Mouse (Mus musculus) hindbrain, embryonic 15.5 days (tissue): ENCODE data around the gene Troap. TPM values are rescaled to one million over a fixed set of nuclear protein-coding genes. Genes with fewer than 3 reads are reported as not detected.

ENCODE experiments used
- ATAC-seq: fragments of 200-750 bp; cut with Nextera tagmentation; 2 replicates; pipeline ENCODE4 v1.8.0; 2017; ENCODE audit warnings: low read depth, moderate number of reproducible peaks, moderate TSS enrichment; ENCODE audit not compliant: low FRiP score
- H3K27ac ChIP-seq: fragments of 300-500 bp; sonication (generic); replicated peaks from 2 replicates; pipeline ENCODE4 v1.5.1; 2015; ENCODE audit warnings: mild to moderate bottlenecking, inconsistent platforms
- H3K27me3 ChIP-seq: fragments of 300-500 bp; sonication (generic); 2 replicates; pipeline ENCODE4 v1.6.1; 2015; ENCODE audit warnings: control low read depth, inconsistent platforms
- H3K36me3 ChIP-seq: fragments of 300-500 bp; sonication (generic); 2 replicates; pipeline ENCODE4 v1.6.1; 2015; ENCODE audit warnings: control low read depth, inconsistent platforms
- H3K4me1 ChIP-seq: fragments of 300-500 bp; sonication (generic); replicated peaks from 2 replicates; pipeline ENCODE4 v1.6.1; 2015; ENCODE audit warnings: control low read depth, inconsistent platforms
- H3K4me2 ChIP-seq: fragments of 300-500 bp; sonication (generic); 2 replicates; pipeline ENCODE4 v1.6.1; 2015; ENCODE audit warnings: moderate library complexity, mild to moderate bottlenecking, inconsistent platforms
- H3K4me3 ChIP-seq: fragments of 300-500 bp; sonication (generic); 2 replicates; pipeline ENCODE4 v1.5.1; 2015; ENCODE audit warnings: mild to moderate bottlenecking, inconsistent platforms
- H3K9ac ChIP-seq: fragments of 300-500 bp; sonication (generic); 2 replicates; pipeline ENCODE4 v1.6.1; 2015; ENCODE audit warnings: inconsistent platforms
- H3K9me3 ChIP-seq: fragments of 300-500 bp; sonication (generic); 2 replicates; pipeline ENCODE4 v1.6.1; 2016; ENCODE audit warnings: control low read depth, inconsistent platforms
- WGBS: fragments of 180-500 bp; shearing (Covaris S2); methylation state at CpG from one replicate; pipeline ENCODE4 v1.1.7; 2015; 5-methylcytosine and 5-hydroxymethylcytosine counted together
- polyA plus RNA-seq: library from polyadenylated mRNA; unstranded; fragments of >200 nt; fragmentation: Nextera tagmentation; extraction: Ambion mirVana; gene quantifications from 2 replicates; pipeline ENCODE4 v1.2.1, GENCODE M21; 2015

Troap gene
- polyA plus RNA-seq, 1 experiment from 2014 or later: 8.5 TPM

- Histone ChIP-seq H3K4me1 (peaks cover 49% of the 10 kb centered on the region), H3K27ac (peak within 1 kb of the TSS; percentile 23), H3K4me3 (peak within 1 kb of the TSS; percentile 51), H3K4me2 (peak within 1 kb of the TSS; percentile 93), H3K9ac (peak within 1 kb of the TSS; percentile 53), H3K36me3 (no peaks in the 10 kb centered on the region), H3K9me3 (no peaks in the 10 kb centered on the region), H3K27me3 (peaks cover 45% of the 10 kb centered on the region)
- ATAC-seq: no peak
- WGBS: 31% methylated on average over 8 of the region's 8 CpGs
These were observed 18.5 kb downstream of the Troap start, which contains the start of gene Dnajc22 for GRCm38 (mm10) chr15:99092870-99093269. TSS of gene Dnajc22 (plus strand) at chr15:99093170.

GRCm38 (mm10) chr15:99093291-99094258, 19.2 kb downstream of the Troap start:
- H3K27me3 ChIP-seq: peaks cover 45% of the 10 kb centered on the region
- H3K9ac ChIP-seq: peak overlapping the region; percentile 53
- peaks cover 50% of the 10 kb centered on the region for H3K4me1 ChIP-seq
- H3K9me3 ChIP-seq: no peaks in the 10 kb centered on the region
- peak overlapping the region; percentile 93 for H3K4me2 ChIP-seq
- peak overlapping the region; percentile 51 for H3K4me3 ChIP-seq
- H3K27ac ChIP-seq: peak overlapping the region; percentile 23
- H3K36me3 ChIP-seq: no peaks in the 10 kb centered on the region
- WGBS: under 1% methylated on average over 56 of the region's 56 CpGs
- ATAC-seq: peak; percentile 61

- no peak overlapping the region for H3K4me3 ChIP-seq
- no peaks in the 10 kb centered on the region for H3K36me3 ChIP-seq
- no peak overlapping the region for H3K9ac ChIP-seq
- H3K4me1 ChIP-seq: peaks cover 58% of the 10 kb centered on the region
- H3K27ac ChIP-seq: no peak overlapping the region
- H3K9me3 ChIP-seq: no peaks in the 10 kb centered on the region
- no peak overlapping the region; the same call in 1 of the 2 replicates for H3K4me2 ChIP-seq
- H3K27me3 ChIP-seq: peaks cover 44% of the 10 kb centered on the region
- 2% methylated on average over 27 of the region's 27 CpGs for WGBS
- peak; percentile 19; the same call in 1 of the 2 replicates for ATAC-seq
These were observed 20.4 kb downstream of the Troap start for GRCm38 (mm10) chr15:99094631-99095270.

- Histone ChIP-seq H3K4me2 (no peak overlapping the region), H3K4me3 (no peak overlapping the region), H3K36me3 (no peaks in the 10 kb centered on the region), H3K27me3 (peaks cover 45% of the 10 kb centered on the region), H3K27ac (no peak overlapping the region), H3K4me1 (peaks cover 58% of the 10 kb centered on the region), H3K9ac (no peak overlapping the region), H3K9me3 (no peaks in the 10 kb centered on the region)
- ATAC-seq: no peak
- WGBS: 12% methylated on average over 6 of the region's 6 CpGs
These were observed 21.0 kb downstream of the Troap start for GRCm38 (mm10) chr15:99095356-99095755.

- peak overlapping the region; percentile 25; the same call in 1 of the 2 replicates for H3K9ac ChIP-seq
These were observed 21.9 kb downstream of the Troap start for GRCm38 (mm10) chr15:99096061-99096793.

GRCm38 (mm10) chr15:99096831-99097500, 22.6 kb downstream of the Troap start:
- H3K4me3 ChIP-seq: peak overlapping the region; percentile 38
- H3K27ac ChIP-seq: no peak overlapping the region
- no peaks in the 10 kb centered on the region for H3K9me3 ChIP-seq
- H3K9ac ChIP-seq: peak overlapping the region; percentile 25
- H3K4me1 ChIP-seq: peaks cover 54% of the 10 kb centered on the region
- peaks cover 54% of the 10 kb centered on the region for H3K27me3 ChIP-seq
- ATAC-seq: no peak
- H3K4me2 ChIP-seq: peak overlapping the region; percentile 76
- under 1% methylated on average over 50 of the region's 58 CpGs for WGBS
- no peaks in the 10 kb centered on the region for H3K36me3 ChIP-seq

More at GRCm38 (mm10) chr15:99096061-99096793, 21.9 kb downstream of the Troap start:
- Histone ChIP-seq H3K4me3 (peak overlapping the region; percentile 38), H3K4me1 (peaks cover 54% of the 10 kb centered on the region), H3K36me3 (no peaks in the 10 kb centered on the region), H3K4me2 (peak overlapping the region; percentile 76), H3K9me3 (no peaks in the 10 kb centered on the region), H3K27ac (no peak overlapping the region), H3K27me3 (peaks cover 54% of the 10 kb centered on the region)
- 6% methylated on average over 24 of the region's 24 CpGs for WGBS
- ATAC-seq: no peak

- peak overlapping the region; percentile 76 for H3K4me2 ChIP-seq
- peak overlapping the region; percentile 38 for H3K4me3 ChIP-seq
- peaks cover 54% of the 10 kb centered on the region for H3K27me3 ChIP-seq
- ATAC-seq: no peak
- peaks cover 54% of the 10 kb centered on the region for H3K4me1 ChIP-seq
- no peaks in the 10 kb centered on the region for H3K9me3 ChIP-seq
- no peak overlapping the region for H3K27ac ChIP-seq
- 0 out of 2 replicates have a peak overlapping the region, but pooled peaks have one; percentile 1 for H3K9ac ChIP-seq
- no peaks in the 10 kb centered on the region for H3K36me3 ChIP-seq
- under 1% methylated on average over 39 of the region's 39 CpGs for whole genome bisulfite sequencing
These were observed 23.6 kb downstream of the Troap start for GRCm38 (mm10) chr15:99097840-99098492.

GRCm38 (mm10) chr15:99098493-99098861, 24.1 kb downstream of the Troap start:
- H3K36me3 ChIP-seq: no peaks in the 10 kb centered on the region
- H3K27ac ChIP-seq: no peak overlapping the region
- ATAC-seq: no peak
- H3K4me3 ChIP-seq: peak overlapping the region; percentile 38
- H3K9ac ChIP-seq: no peak overlapping the region
- peak overlapping the region; percentile 76 for H3K4me2 ChIP-seq
- H3K9me3 ChIP-seq: no peaks in the 10 kb centered on the region
- WGBS: 3% methylated on average over 9 of the region's 9 CpGs
- peaks cover 54% of the 10 kb centered on the region for H3K27me3 ChIP-seq
- H3K4me1 ChIP-seq: peaks cover 49% of the 10 kb centered on the region

- Histone ChIP-seq H3K9me3 (no peaks in the 10 kb centered on the region), H3K36me3 (no peaks in the 10 kb centered on the region), H3K4me3 (peak overlapping the region; percentile 38), H3K27me3 (peaks cover 54% of the 10 kb centered on the region), H3K27ac (no peak overlapping the region), H3K9ac (no peak overlapping the region), H3K4me1 (peaks cover 44% of the 10 kb centered on the region), H3K4me2 (peak overlapping the region; percentile 76)
- ATAC-seq: 0 out of 2 replicates have a peak, but pooled peaks have one; percentile 43
- under 1% methylated on average over 15 of the region's 15 CpGs for WGBS
These were observed 24.8 kb downstream of the Troap start for GRCm38 (mm10) chr15:99099139-99099556.

- 51% methylated on average over 3 of the region's 3 CpGs for WGBS
- peaks cover 53% of the 10 kb centered on the region for H3K27me3 ChIP-seq
- peaks cover 38% of the 10 kb centered on the region for H3K4me1 ChIP-seq
- H3K9ac ChIP-seq: no peak overlapping the region
- H3K36me3 ChIP-seq: no peaks in the 10 kb centered on the region
- no peaks in the 10 kb centered on the region for H3K9me3 ChIP-seq
- ATAC-seq: no peak
- no peak overlapping the region for H3K4me2 ChIP-seq
- H3K4me3 ChIP-seq: no peak overlapping the region
- H3K27ac ChIP-seq: no peak overlapping the region
These were observed 25.6 kb downstream of the Troap start for GRCm38 (mm10) chr15:99099984-99100383.
